10 mouse cellular contexts compared by ENCODE assay signal in genomic region chr1:73998925-73999375, GRCm38 (mm10).
A peak's percentile ranks its signal among the peaks of the same experiment; 100 is the strongest.
DNase-seq lines count a peak whose midpoint lies in the region; ATAC-seq lines count a peak whose summit lies in the region.
"Had no signal": no experiment of that assay in that cellular context is flagged by ENCODE, and none has a peak within 500 bp of the region (broad histone marks: within the 10 kb centered on the region; RNA-seq: fewer than 3 reads in every experiment).

No protein-coding gene starts in this region.

- H3K4me2 ChIP-seq in hindbrain, embryonic 11.5 days (replicated peaks; ENCODE audit: low read depth, low read length), result no peak overlapping the region
- no peak overlapping the region for H3K4me2 ChIP-seq in midbrain, embryonic 16.5 days (ENCODE audit: low read length)
- H3K4me2 ChIP-seq: forebrain, embryonic 15.5 days; midbrain, embryonic 11.5 days had no signal

- WGBS in hindbrain, embryonic 10.5 days, result 70% methylated on average over 5 of the region's 5 CpGs
- WGBS in hindbrain, embryonic 11.5 days, result 74% methylated on average over 5 of the region's 5 CpGs
- WGBS in embryonic facial prominence, embryonic 10.5 days, result 62% methylated on average over 5 of the region's 5 CpGs
- 17% methylated on average over 5 of the region's 5 CpGs for WGBS in macrophage (ENCODE audit: missing documents)
- WGBS in midbrain, embryonic 16.5 days, result 81% methylated on average over 5 of the region's 5 CpGs

- no peaks in the 10 kb centered on the region for H3K27me3 ChIP-seq in hindbrain, embryonic 10.5 days (ENCODE audit: insufficient read depth, poor library complexity, severe bottlenecking)
- H3K27me3 ChIP-seq in hindbrain, embryonic 11.5 days (ENCODE audit: control insufficient read depth, insufficient read depth, low read length), result no peaks in the 10 kb centered on the region
- H3K27me3 ChIP-seq in embryonic facial prominence, embryonic 10.5 days (replicated peaks; ENCODE audit: low read depth, poor library complexity, severe bottlenecking), result no peaks in the 10 kb centered on the region
- no peaks in the 10 kb centered on the region for H3K27me3 ChIP-seq in midbrain, embryonic 16.5 days (ENCODE audit: control insufficient read depth, insufficient read depth, low read depth, low read length)
- H3K27me3 ChIP-seq: forebrain, embryonic 15.5 days had no signal

- H3K9ac ChIP-seq in hindbrain, embryonic 11.5 days (ENCODE audit: low read depth, low read length), result no peak overlapping the region
- no peak overlapping the region for H3K9ac ChIP-seq in midbrain, embryonic 16.5 days (ENCODE audit: low read depth, low read length)
- H3K9ac ChIP-seq: forebrain, embryonic 15.5 days had no signal

- no peak for DNase-seq in hindbrain, embryonic 10.5 days (ENCODE audit: low spot score)
- DNase-seq in hindbrain, embryonic 11.5 days (ENCODE audit: low spot score), result no peak
- DNase-seq in embryonic facial prominence, embryonic 10.5 days (ENCODE audit: low spot score), result no peak
- DNase-seq in kidney, postnatal 36 days, result peak; percentile 43 to 50
- DNase-seq in ovary, postnatal 14 days (ENCODE audit: low spot score), result no peak
- DNase-seq in layer of hippocampus, postnatal 14 days (ENCODE audit: low spot score in 2 of 2), result no peak

- peak overlapping the region; percentile 50; the same call in 1 of the 2 replicates for H3K27ac ChIP-seq in hindbrain, embryonic 10.5 days
- H3K27ac ChIP-seq in hindbrain, embryonic 11.5 days (ENCODE audit: low read depth, low read length), result no peak overlapping the region
- peak overlapping the region; percentile 83 for H3K27ac ChIP-seq in embryonic facial prominence, embryonic 10.5 days (replicated peaks)
- peak overlapping the region; percentile 99 for H3K27ac ChIP-seq in macrophage
- H3K27ac ChIP-seq in midbrain, embryonic 16.5 days (ENCODE audit: low read length), result no peak overlapping the region
- H3K27ac ChIP-seq: forebrain, embryonic 15.5 days had no signal

- no peak for ATAC-seq in hindbrain, embryonic 11.5 days (ENCODE audit: low FRiP score)
- no peak for ATAC-seq in midbrain, embryonic 16.5 days
- ATAC-seq: forebrain, embryonic 15.5 days had no signal

- H3K4me3 ChIP-seq in hindbrain, embryonic 10.5 days, result no peak overlapping the region
- H3K4me3 ChIP-seq in hindbrain, embryonic 11.5 days (ENCODE audit: low read depth, low read length), result no peak overlapping the region
- no peak overlapping the region for H3K4me3 ChIP-seq in embryonic facial prominence, embryonic 10.5 days
- H3K4me3 ChIP-seq in macrophage (ENCODE audit: inconsistent target), result peak overlapping the region; percentile 22; the same call in 1 of the 2 replicates
- no peak overlapping the region for H3K4me3 ChIP-seq in midbrain, embryonic 16.5 days (ENCODE audit: low read depth, low read length)
- H3K4me3 ChIP-seq: forebrain, embryonic 15.5 days had no signal

- peaks cover 19% of the 10 kb centered on the region for H3K36me3 ChIP-seq in hindbrain, embryonic 10.5 days
- no peaks in the 10 kb centered on the region for H3K36me3 ChIP-seq in hindbrain, embryonic 11.5 days (ENCODE audit: control insufficient read depth, insufficient read depth, low read length)
- peaks cover 37% of the 10 kb centered on the region for H3K36me3 ChIP-seq in embryonic facial prominence, embryonic 10.5 days (replicated peaks)
- peaks cover 4% of the 10 kb centered on the region; the same call in 1 of the 2 replicates for H3K36me3 ChIP-seq in macrophage (ENCODE audit: inconsistent target)
- H3K36me3 ChIP-seq in midbrain, embryonic 16.5 days (ENCODE audit: control insufficient read depth, insufficient read depth, low read length), result no peaks in the 10 kb centered on the region
- H3K36me3 ChIP-seq: forebrain, embryonic 15.5 days had no signal

- no peaks in the 10 kb centered on the region for H3K9me3 ChIP-seq in hindbrain, embryonic 10.5 days
- H3K9me3 ChIP-seq in hindbrain, embryonic 11.5 days (ENCODE audit: control insufficient read depth, low read length), result no peaks in the 10 kb centered on the region
- H3K9me3 ChIP-seq in embryonic facial prominence, embryonic 10.5 days, result no peaks in the 10 kb centered on the region
- no peaks in the 10 kb centered on the region for H3K9me3 ChIP-seq in midbrain, embryonic 16.5 days (replicated peaks; ENCODE audit: control insufficient read depth, low read length, poor library complexity, severe bottlenecking)
- H3K9me3 ChIP-seq: forebrain, embryonic 15.5 days had no signal

- peaks cover 51% of the 10 kb centered on the region for H3K4me1 ChIP-seq in hindbrain, embryonic 10.5 days (replicated peaks)
- peaks cover 4% of the 10 kb centered on the region; the same call in 1 of the 2 replicates for H3K4me1 ChIP-seq in hindbrain, embryonic 11.5 days (replicated peaks; ENCODE audit: control insufficient read depth, insufficient read depth, low read length)
- H3K4me1 ChIP-seq in embryonic facial prominence, embryonic 10.5 days, result peaks cover 64% of the 10 kb centered on the region
- no peaks in the 10 kb centered on the region for H3K4me1 ChIP-seq in midbrain, embryonic 16.5 days (ENCODE audit: control insufficient read depth, insufficient read depth, low read length)
- H3K4me1 ChIP-seq: forebrain, embryonic 15.5 days had no signal

- peaks cover 29% of the 10 kb centered on the region for H3K79me2 ChIP-seq in macrophage (ENCODE audit: inconsistent target)

Comparison
In these comparisons a context has a peak if more than half of its experiments do, and no peak if none do; other contexts are left out.
1. H3K27ac ChIP-seq: peak in hindbrain, embryonic 10.5 days (single experiment), embryonic facial prominence, embryonic 10.5 days (single experiment) and macrophage (single experiment); none in hindbrain, embryonic 11.5 days (single experiment) and midbrain, embryonic 16.5 days (single experiment).
2. DNase-seq: peak in kidney, postnatal 36 days (2 of 2); none in hindbrain, embryonic 10.5 days (single experiment), hindbrain, embryonic 11.5 days (single experiment), embryonic facial prominence, embryonic 10.5 days (single experiment), ovary, postnatal 14 days (single experiment) and layer of hippocampus, postnatal 14 days (0 of 2).